In genomic region chr9:123112805-123113521, GRCm38 (mm10) we compare ENCODE assay signal across 7 mouse cellular contexts. TPM values are rescaled to one million over a fixed set of nuclear protein-coding genes. Genes with fewer than 3 reads are reported as not detected.
DNase-seq lines count a peak whose midpoint lies in the region; ATAC-seq lines count a peak whose summit lies in the region.

Gene Zdhhc3, minus strand, starts transcription at chr9:123113205.
Gene Exosc7, plus strand, starts transcription at chr9:123113215.

- under 1% methylated on average over 79 of the region's 79 CpGs for WGBS in embryonic facial prominence, embryonic 11.5 days
- under 1% methylated on average over 79 of the region's 79 CpGs for WGBS in limb, embryonic 11.5 days
- under 1% methylated on average over 79 of the region's 79 CpGs for WGBS in midbrain, embryonic 14.5 days

- peak within 1 kb of the TSS; percentile 78 for H3K4me3 ChIP-seq in embryonic facial prominence, embryonic 11.5 days (ENCODE audit: low read depth, low read length)
- peak within 1 kb of the TSS; percentile 86 for H3K4me3 ChIP-seq in limb, embryonic 11.5 days (ENCODE audit: low read depth, low read length)
- H3K4me3 ChIP-seq in midbrain, embryonic 14.5 days (replicated peaks; ENCODE audit: low read depth, low read length): peak within 1 kb of the TSS; percentile 81

- peak within 1 kb of the TSS; percentile 89 for H3K9ac ChIP-seq in embryonic facial prominence, embryonic 11.5 days (replicated peaks; ENCODE audit: low read length)
- H3K9ac ChIP-seq in limb, embryonic 11.5 days (ENCODE audit: low read length): peak within 1 kb of the TSS; percentile 94
- peak within 1 kb of the TSS; percentile 90 for H3K9ac ChIP-seq in midbrain, embryonic 14.5 days (replicated peaks; ENCODE audit: low read length)

- DNase-seq in adrenal gland, postnatal 14 days: peak; percentile 91
- DNase-seq in embryonic facial prominence, embryonic 11.5 days (ENCODE audit: low spot score): peak; percentile 94
- peak; percentile 99 for DNase-seq in heart, adult 11 months
- DNase-seq in kidney, adult 18-20 months: peak; percentile 91
- DNase-seq in limb, embryonic 11.5 days (ENCODE audit: low spot score): peak; percentile 88
- DNase-seq in midbrain, embryonic 14.5 days: peak; percentile 97
- DNase-seq in spleen, adult 18-20 months: peak; percentile 73 to 82

- H3K36me3 ChIP-seq in embryonic facial prominence, embryonic 11.5 days (replicated peaks; ENCODE audit: control insufficient read depth, insufficient read depth, low read depth, low read length): no peaks in the 10 kb centered on the region
- no peaks in the 10 kb centered on the region; the same call in 1 of the 2 replicates for H3K36me3 ChIP-seq in limb, embryonic 11.5 days (ENCODE audit: control insufficient read depth, insufficient read depth, low read length)
- H3K36me3 ChIP-seq in midbrain, embryonic 14.5 days (ENCODE audit: control insufficient read depth, insufficient read depth, low read length): peaks cover 7% of the 10 kb centered on the region; the same call in 1 of the 2 replicates

- no peaks in the 10 kb centered on the region for H3K27me3 ChIP-seq in embryonic facial prominence, embryonic 11.5 days (ENCODE audit: control insufficient read depth, insufficient read depth, low read length)
- H3K27me3 ChIP-seq in limb, embryonic 11.5 days (ENCODE audit: control insufficient read depth, insufficient read depth, low read length): no peaks in the 10 kb centered on the region
- no peaks in the 10 kb centered on the region for H3K27me3 ChIP-seq in midbrain, embryonic 14.5 days (ENCODE audit: control insufficient read depth, insufficient read depth, low read length)

- peak; percentile 91 for ATAC-seq in embryonic facial prominence, embryonic 11.5 days (replicated peaks; ENCODE audit: insufficient number of reproducible peaks, low FRiP score, low TSS enrichment, low read depth)
- ATAC-seq in limb, embryonic 11.5 days (ENCODE audit: insufficient number of reproducible peaks, low FRiP score, low TSS enrichment, low read depth): peak; percentile 94
- peak; percentile 94 for ATAC-seq in midbrain, embryonic 14.5 days (ENCODE audit: low FRiP score, low TSS enrichment)

- no peaks in the 10 kb centered on the region for H3K4me1 ChIP-seq in embryonic facial prominence, embryonic 11.5 days (ENCODE audit: control insufficient read depth, insufficient read depth, low read length)
- peaks cover 12% of the 10 kb centered on the region for H3K4me1 ChIP-seq in limb, embryonic 11.5 days (ENCODE audit: control insufficient read depth, insufficient read depth, low read length)
- H3K4me1 ChIP-seq in midbrain, embryonic 14.5 days (ENCODE audit: control insufficient read depth, insufficient read depth, low read length): peaks cover 14% of the 10 kb centered on the region

- H3K4me2 ChIP-seq in embryonic facial prominence, embryonic 11.5 days (ENCODE audit: low read depth, low read length): peak within 1 kb of the TSS; percentile 48
- peak within 1 kb of the TSS; percentile 70 for H3K4me2 ChIP-seq in limb, embryonic 11.5 days (ENCODE audit: low read depth, severe bottlenecking)
- peak within 1 kb of the TSS; percentile 73 for H3K4me2 ChIP-seq in midbrain, embryonic 14.5 days (ENCODE audit: low read length)

- H3K9me3 ChIP-seq in embryonic facial prominence, embryonic 11.5 days (replicated peaks; ENCODE audit: control insufficient read depth, low read length): no peaks in the 10 kb centered on the region
- no peaks in the 10 kb centered on the region for H3K9me3 ChIP-seq in limb, embryonic 11.5 days (ENCODE audit: control insufficient read depth, low read length)
- H3K9me3 ChIP-seq in midbrain, embryonic 14.5 days (ENCODE audit: control insufficient read depth, low read length): no peaks in the 10 kb centered on the region

- peak within 1 kb of the TSS; percentile 83 for H3K27ac ChIP-seq in embryonic facial prominence, embryonic 11.5 days (replicated peaks; ENCODE audit: low read depth, low read length)
- H3K27ac ChIP-seq in limb, embryonic 11.5 days (replicated peaks; ENCODE audit: low read depth, low read length): peak within 1 kb of the TSS; percentile 72
- H3K27ac ChIP-seq in midbrain, embryonic 14.5 days (replicated peaks; ENCODE audit: low read depth, low read length): peak within 1 kb of the TSS; percentile 96

RNA-seq across cellular contexts. Expression of gene Zdhhc3, which starts in this region (rescaled TPM):
- total RNA-seq in adrenal gland, postnatal 14 days (2021): 59.7 and 62.8 TPM in 2 replicates
- polyA plus RNA-seq in embryonic facial prominence, embryonic 11.5 days (2014; fragmentation: Nextera tagmentation; extraction: Ambion mirVana): 56.9 and 64.3 TPM in 2 replicates
- 47.5 and 51.8 TPM in 2 replicates for polyA plus RNA-seq in limb, embryonic 11.5 days (2014; fragmentation: Nextera tagmentation; extraction: Ambion mirVana)
- polyA plus RNA-seq in midbrain, embryonic 14.5 days (2014; fragmentation: Nextera tagmentation; extraction: Ambion mirVana): 63.3 and 64.8 TPM in 2 replicates

RNA-seq across cellular contexts. Expression of gene Exosc7, which starts in this region (rescaled TPM):
- 40.9 and 44.2 TPM in 2 replicates for total RNA-seq in adrenal gland, postnatal 14 days (2021)
- polyA plus RNA-seq in embryonic facial prominence, embryonic 11.5 days (2014; fragmentation: Nextera tagmentation; extraction: Ambion mirVana): 106 and 109 TPM in 2 replicates
- 104 and 109 TPM in 2 replicates for polyA plus RNA-seq in limb, embryonic 11.5 days (2014; fragmentation: Nextera tagmentation; extraction: Ambion mirVana)
- 80.6 and 81.4 TPM in 2 replicates for polyA plus RNA-seq in midbrain, embryonic 14.5 days (2014; fragmentation: Nextera tagmentation; extraction: Ambion mirVana)

Comparison
In these comparisons a context has a peak if more than half of its experiments do, and no peak if none do; other contexts are left out.
1. Peak in every context shown above with its lines: DNase-seq, ATAC-seq, H3K4me3 ChIP-seq and H3K27ac ChIP-seq.